Mouse (Mus musculus) ES-Bruce4 (cell line): ENCODE results near the gene Tmem104. TPM values are rescaled to one million over a fixed set of nuclear protein-coding genes. Genes with fewer than 3 reads are reported as not detected.

Source experiments
- H3K27ac ChIP-seq: 2 replicates; pipeline ENCODE4 v1.5.1; 2012; ENCODE audit warnings: low read length, inconsistent platforms; ENCODE audit not compliant: insufficient read depth
- H3K27me3 ChIP-seq: 2 replicates; pipeline ENCODE4 v1.6.1; 2012; ENCODE audit warnings: mild to moderate bottlenecking, low read length, inconsistent platforms; ENCODE audit not compliant: control insufficient read depth, poor library complexity, insufficient read depth, severe bottlenecking
- H3K36me3 ChIP-seq: 2 replicates; pipeline ENCODE4 v1.6.1; 2012; ENCODE audit warnings: inconsistent platforms, mild to moderate bottlenecking, low read length, moderate library complexity; ENCODE audit not compliant: control insufficient read depth, poor library complexity, insufficient read depth, severe bottlenecking
- H3K4me1 ChIP-seq: one replicate; pipeline ENCODE4 v1.8.1; 2011; ENCODE audit warnings: low read length; ENCODE audit not compliant: control insufficient read depth, insufficient read depth
- H3K4me3 ChIP-seq: 2 replicates; pipeline ENCODE4 v1.5.1; 2011; ENCODE audit warnings: low read depth, mild to moderate bottlenecking, low read length
- H3K9ac ChIP-seq: 2 replicates; pipeline ENCODE4 v1.6.1; 2012; ENCODE audit warnings: low read depth, mild to moderate bottlenecking, inconsistent platforms; ENCODE audit not compliant: poor library complexity, severe bottlenecking
- H3K9me3 ChIP-seq: replicated peaks from 2 replicates; pipeline ENCODE4 v1.6.1; 2012; ENCODE audit warnings: mild to moderate bottlenecking, low read length, inconsistent platforms; ENCODE audit not compliant: control insufficient read depth, poor library complexity, insufficient read depth, severe bottlenecking
- CTCF ChIP-seq: IDR thresholded peaks from one replicate; pipeline ENCODE4 v1.8.1; 2011; ENCODE audit warnings: low read depth, low read length
- EP300 ChIP-seq: IDR thresholded peaks from 2 replicates; pipeline ENCODE4 v1.6.1; 2011; ENCODE audit warnings: low read depth, low read length; ENCODE audit not compliant: insufficient read depth
- POLR2A ChIP-seq: IDR thresholded peaks from one replicate; pipeline ENCODE4 v1.8.1; 2011; ENCODE audit warnings: low read length; ENCODE audit not compliant: insufficient read depth
- polyA plus RNA-seq: library from polyadenylated mRNA; stranded (reverse); fragments of >200 nt; gene quantifications from 2 replicates; pipeline ENCODE4 v1.2.4, GENCODE M21; 2011; ENCODE audit warnings: low read depth; ENCODE audit not compliant: missing spikeins, insufficient read depth, insufficient read length

Tmem104 gene
- polyA plus RNA-seq, 1 experiment, result 8.0 TPM

- no peak for TF ChIP-seq CTCF
- no peak for TF ChIP-seq EP300
- no peak for TF ChIP-seq POLR2A
- 0 out of 2 replicates have a peak, but pooled peaks cover 2% of the 10 kb centered on the region for H3K36me3 ChIP-seq
- H3K4me3 ChIP-seq, result no peak overlapping the region
- peaks cover 10% of the 10 kb centered on the region for H3K4me1 ChIP-seq
- H3K27ac ChIP-seq, result no peak overlapping the region
- no peak overlapping the region for H3K9ac ChIP-seq
- no peaks in the 10 kb centered on the region for H3K9me3 ChIP-seq
- H3K27me3 ChIP-seq, result no peaks in the 10 kb centered on the region; the same call in 1 of the 2 replicates
Observed at GRCm38 (mm10) chr11:115244840-115245239, 57.6 kb downstream of the Tmem104 start.

- H3K27me3 ChIP-seq, result no peaks in the 10 kb centered on the region; the same call in 1 of the 2 replicates
- peaks cover 13% of the 10 kb centered on the region for H3K4me1 ChIP-seq
- no peak overlapping the region for H3K27ac ChIP-seq
- TF ChIP-seq EP300 (no peak), CTCF (no peak), POLR2A (no peak)
- 0 out of 2 replicates have a peak, but pooled peaks cover 2% of the 10 kb centered on the region for H3K36me3 ChIP-seq
- no peak overlapping the region for H3K4me3 ChIP-seq
- no peak overlapping the region for H3K9ac ChIP-seq
- no peaks in the 10 kb centered on the region for H3K9me3 ChIP-seq
Observed at GRCm38 (mm10) chr11:115246386-115246785, 59.1 kb downstream of the Tmem104 start.

GRCm38 (mm10) chr11:115247240-115247639 is 60.0 kb downstream of the Tmem104 start:
- Histone ChIP-seq H3K4me1 (peaks cover 13% of the 10 kb centered on the region), H3K27me3 (no peaks in the 10 kb centered on the region; the same call in 1 of the 2 replicates), H3K4me3 (no peak overlapping the region), H3K9me3 (no peaks in the 10 kb centered on the region), H3K27ac (no peak overlapping the region), H3K36me3 (0 out of 2 replicates have a peak, but pooled peaks cover 2% of the 10 kb centered on the region), H3K9ac (no peak overlapping the region)
- TF ChIP-seq POLR2A, result no peak
- no peak for TF ChIP-seq EP300
- TF ChIP-seq CTCF, result no peak

- H3K36me3 ChIP-seq, result 0 out of 2 replicates have a peak, but pooled peaks cover 2% of the 10 kb centered on the region
- no peak overlapping the region for H3K4me3 ChIP-seq
- no peaks in the 10 kb centered on the region; the same call in 1 of the 2 replicates for H3K27me3 ChIP-seq
- no peak overlapping the region for H3K27ac ChIP-seq
- peaks cover 13% of the 10 kb centered on the region for H3K4me1 ChIP-seq
- H3K9ac ChIP-seq, result no peak overlapping the region
- H3K9me3 ChIP-seq, result no peaks in the 10 kb centered on the region
- TF ChIP-seq POLR2A, result no peak
- no peak for TF ChIP-seq CTCF
- TF ChIP-seq EP300, result no peak
Observed at GRCm38 (mm10) chr11:115247945-115248344, 60.7 kb downstream of the Tmem104 start.

GRCm38 (mm10) chr11:115249721-115250404 is 62.6 kb downstream of the Tmem104 start:
- H3K4me3 ChIP-seq, result peak overlapping the region; percentile 41
- peaks cover 13% of the 10 kb centered on the region for H3K4me1 ChIP-seq
- TF ChIP-seq CTCF (no peak), POLR2A (no peak), EP300 (no peak)
- no peaks in the 10 kb centered on the region for H3K9me3 ChIP-seq
- no peaks in the 10 kb centered on the region for H3K36me3 ChIP-seq
- H3K27me3 ChIP-seq, result no peaks in the 10 kb centered on the region; the same call in 1 of the 2 replicates
- H3K9ac ChIP-seq, result peak overlapping the region; percentile 56
- H3K27ac ChIP-seq, result no peak overlapping the region
